Mouse (Mus musculus) urinary bladder, postnatal 36 days (tissue): ENCODE measurements at regions not wholly inside any gene's neighbourhood (a gene's known extent, or its start where the extent isn't known, plus 50 kb on each side); places are given as distances from the start of the nearest gene placed in this dataset.

ENCODE experiments used
- DNase-seq, 2 experiments: peaks; one replicate each; pipeline ENCODE4 v3.0.0; 2022; ENCODE audit warnings: low spot score in 2 of 2, mixed read lengths in 1 of 2

DNA sequence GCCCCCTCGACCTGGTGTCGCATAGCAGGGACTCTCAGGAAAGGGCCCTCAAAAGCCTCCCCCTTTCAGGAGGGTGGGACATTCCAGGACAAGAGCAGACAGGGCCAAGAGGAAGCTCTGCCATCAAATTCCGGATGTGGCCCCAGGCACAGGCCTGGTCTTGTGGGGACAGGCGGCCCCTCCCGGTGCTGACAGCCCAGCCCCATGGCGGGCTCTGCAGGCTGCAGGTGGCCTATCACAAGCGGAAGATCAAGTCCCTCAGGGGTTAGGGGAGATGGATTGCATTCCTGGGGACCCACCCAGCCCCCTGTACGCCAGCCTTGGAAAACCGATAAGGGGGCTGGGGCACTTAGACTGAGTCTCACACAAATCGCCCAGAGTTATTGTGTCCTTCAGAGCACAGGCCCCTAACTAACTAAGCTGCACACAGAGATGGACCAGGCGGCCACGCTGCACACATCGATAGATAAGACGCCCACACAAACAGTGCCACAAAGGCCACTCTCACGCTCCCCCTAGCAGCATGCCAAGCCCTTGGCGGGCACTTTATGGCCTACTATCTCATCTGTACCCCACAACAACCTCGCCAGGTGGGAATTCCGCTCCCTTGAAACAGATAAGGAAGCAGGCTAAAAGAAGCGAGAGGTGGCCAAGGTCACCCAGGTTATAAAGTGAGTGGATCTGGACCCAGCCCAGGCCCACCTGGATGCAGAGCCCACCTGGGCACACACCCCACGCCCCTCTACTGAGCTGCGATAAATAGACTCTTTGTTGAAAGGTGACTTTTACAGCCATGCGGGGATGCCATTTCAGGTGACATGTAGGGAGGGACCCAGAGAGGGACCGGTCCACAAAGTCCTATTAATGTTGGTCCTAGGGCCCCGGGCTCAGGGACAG, 55.5 kb downstream of the Gm5294 start:
- peak; percentile 22 to 30 for DNase-seq

DNA sequence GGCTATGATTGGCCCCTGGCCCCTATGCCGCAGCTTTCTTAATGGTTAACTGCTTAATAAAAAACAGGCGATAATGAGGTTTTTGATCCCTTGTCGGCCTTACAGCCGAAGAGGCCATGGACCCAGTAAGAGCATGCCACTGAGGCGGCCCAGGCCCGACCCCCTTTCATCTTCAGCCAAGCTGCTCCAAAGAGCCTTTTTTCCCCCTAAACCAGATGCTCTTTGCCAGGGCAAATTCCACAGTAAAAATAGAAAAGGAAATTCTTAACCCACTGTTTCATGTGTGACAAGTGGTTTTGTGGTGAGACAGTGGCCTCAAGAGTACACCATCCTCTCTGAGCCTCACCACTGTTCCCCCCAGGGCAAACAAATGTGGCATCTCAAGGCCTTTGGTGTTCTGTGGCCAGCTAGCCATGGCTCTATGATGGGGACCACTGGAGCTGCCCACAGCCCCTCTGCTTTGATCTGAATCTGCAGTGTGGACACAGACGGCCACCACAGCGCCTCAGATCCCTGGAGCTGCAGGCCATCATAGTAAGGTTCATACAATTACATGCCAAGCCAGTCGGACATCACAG, 61.9 kb downstream of the Gm5294 start:
- DNase-seq, result no peak

DNA sequence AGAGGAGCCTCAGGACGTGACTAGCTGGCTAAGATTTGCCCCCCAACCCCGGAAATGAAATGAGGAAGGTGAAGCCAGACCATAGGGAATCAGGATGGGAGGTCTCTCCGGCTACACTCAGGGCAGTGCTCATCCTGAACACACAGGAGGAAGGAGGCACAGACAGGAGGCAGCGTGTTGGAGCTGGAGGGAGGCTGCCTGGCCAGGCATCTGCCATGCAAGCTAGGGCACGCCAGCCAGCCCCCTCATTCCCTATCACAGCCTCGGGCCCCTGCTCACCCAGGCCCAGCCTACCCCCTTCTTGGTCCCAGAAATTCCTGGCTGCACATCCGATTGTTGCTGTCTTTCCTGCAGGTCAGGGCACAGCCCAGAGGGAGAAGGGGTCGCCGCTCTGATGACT, 63.7 kb downstream of the Gm5294 start:
- no peak for DNase-seq

DNA sequence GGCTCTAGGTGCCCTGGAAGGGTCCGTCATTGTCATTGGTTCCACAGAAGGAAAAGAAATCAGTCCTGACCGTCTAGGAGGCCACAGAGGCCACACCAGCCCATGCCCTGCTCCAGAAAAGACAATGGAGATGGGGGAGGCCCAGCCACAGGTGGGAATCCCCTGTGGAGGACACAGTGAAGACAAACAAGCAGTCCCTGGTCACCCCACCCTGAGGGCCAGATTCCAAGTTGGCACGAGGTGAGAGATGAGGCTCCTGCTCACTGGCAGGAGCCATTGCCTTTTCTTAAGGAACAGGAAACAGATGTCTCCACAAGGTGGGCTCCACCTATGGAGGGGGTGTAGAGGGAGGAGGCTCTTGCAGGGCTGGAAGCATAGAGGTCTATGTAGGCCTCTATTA, 66.0 kb downstream of the Gm5294 start:
- DNase-seq, result no peak

DNA sequence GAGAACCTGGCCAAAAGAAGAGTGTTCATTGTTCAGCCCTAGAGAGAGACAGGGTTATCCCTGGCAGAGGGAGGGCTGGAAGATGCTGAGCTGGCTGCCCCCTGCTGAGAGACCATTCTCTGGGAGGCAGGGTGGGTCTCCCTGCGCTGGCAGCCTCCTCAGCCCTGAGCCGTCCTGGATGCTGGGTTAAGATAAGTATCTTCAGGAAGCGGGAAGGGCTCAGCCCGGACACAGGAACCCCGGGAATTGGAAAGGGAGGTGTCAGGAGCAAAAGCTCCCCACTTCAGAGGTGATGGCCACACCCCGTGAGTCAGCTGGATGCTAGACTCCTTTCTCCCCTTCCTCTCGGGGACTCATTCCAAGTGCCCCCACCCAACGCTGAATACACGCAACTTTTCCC, 68.9 kb downstream of the Gm5294 start:
- DNase-seq, result no peak

DNA sequence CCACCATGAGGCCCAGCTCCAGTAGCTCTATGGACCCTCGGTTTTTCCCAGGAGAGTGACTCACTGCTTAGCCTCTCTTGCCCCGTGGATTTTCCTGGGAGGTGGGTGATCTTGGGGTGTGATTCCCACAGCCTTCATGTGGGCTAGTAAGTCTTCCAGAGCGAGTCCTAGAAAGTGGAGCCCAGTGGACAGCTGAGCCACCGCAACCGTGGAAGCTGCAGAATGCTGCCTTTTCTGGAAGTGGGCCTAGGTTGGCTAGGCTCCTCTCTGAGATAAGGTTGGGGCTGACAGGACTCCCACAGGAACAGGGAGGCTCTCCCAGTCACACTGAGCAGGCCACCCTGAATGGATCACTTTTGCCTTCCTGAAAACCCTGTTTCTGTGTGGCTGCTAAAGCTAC, 69.9 kb downstream of the Gm5294 start:
- peak in 1 of 2 experiments; percentile 20 for DNase-seq

DNA sequence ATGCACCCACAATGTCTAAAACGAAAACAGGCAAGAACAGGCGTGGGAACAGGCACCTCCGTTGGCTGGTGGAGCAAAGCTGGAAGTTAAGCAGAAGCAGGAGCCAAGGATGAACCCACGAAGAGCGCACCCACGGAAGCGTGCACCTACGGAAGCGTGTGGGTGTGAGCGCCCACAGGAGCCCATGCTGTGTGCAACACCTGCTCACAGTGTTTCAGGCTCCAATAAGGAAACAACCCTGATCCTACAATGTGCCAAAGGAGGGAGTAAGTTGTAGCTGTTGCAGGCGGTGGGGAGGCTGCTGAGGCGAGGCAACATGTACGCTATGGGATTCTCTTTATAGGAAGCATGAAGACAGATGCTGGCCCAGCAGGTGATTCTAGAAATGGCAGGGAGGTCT, 74.6 kb downstream of the Gm5294 start:
- DNase-seq, result no peak

DNA sequence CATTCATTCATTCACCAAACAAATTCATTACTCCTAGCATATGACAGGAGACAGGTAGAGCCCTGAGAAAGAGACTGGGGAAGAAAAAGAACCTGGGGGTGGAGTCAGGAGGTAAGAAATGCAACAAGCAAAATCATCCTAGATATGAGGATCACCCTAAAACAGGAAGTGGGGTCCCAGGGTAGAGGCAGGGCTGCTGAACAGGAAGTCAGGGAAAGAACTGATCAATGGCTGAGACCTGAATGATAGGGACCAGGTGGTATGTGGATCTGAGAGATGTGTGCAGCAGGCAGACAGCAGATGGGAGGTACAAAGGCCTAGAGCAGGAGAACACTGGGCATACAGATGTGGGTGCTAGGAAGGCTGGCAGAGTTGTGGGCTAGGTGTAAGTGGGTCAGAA, 77.4 kb downstream of the Gm5294 start:
- DNase-seq, result no peak

DNA sequence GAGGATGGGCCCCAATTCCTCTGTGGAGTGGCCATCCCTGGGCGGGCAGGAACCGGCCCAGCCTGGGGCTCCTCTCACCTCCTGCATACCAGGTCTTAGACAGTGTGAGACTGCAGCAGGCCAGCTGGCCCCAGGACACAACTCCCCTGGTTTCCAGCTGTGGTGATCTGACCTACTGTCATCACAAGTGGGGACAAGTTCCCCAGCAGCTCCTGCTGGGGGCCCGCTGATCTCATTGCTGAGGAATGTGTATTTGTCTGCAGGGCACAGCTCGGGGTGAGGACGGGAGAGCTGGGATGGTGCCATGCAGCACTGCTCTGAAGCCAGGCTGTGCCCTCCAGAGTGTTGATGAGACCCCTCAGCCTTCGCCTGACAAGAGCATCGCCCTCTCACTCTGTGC, 78.6 kb downstream of the Gm5294 start:
- DNase-seq, result no peak

DNA sequence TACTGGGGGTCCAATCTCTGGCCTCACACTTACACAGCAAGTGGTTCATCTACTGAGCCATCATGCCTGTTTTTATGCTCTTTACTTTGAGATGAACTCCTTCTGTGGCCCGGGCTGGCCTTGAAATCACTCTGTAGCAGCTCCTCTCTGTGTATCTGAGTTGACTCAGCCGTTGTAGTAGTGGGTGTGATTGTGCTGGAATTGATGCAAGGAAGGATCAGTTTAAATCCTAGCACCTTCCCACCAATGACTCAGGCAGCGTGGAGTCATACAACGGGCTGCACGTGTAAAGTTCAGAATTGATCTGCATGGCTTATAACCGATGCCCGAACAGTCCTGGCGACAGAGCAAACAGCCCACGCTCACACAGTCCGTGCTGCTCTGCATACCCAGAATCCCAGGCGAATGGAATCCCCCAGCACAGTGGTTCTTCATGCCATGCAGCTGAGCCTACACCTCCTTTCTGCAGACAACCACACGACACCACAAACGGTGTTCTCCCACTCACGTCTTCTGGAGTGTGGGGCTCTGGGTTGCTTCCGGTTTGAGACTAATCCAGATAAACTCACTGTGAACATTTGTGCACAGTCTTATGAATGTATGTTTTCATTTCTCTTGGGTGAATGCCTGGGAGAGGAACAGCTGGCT, 81.2 kb downstream of the Gm5294 start:
- DNase-seq, result no peak

DNA sequence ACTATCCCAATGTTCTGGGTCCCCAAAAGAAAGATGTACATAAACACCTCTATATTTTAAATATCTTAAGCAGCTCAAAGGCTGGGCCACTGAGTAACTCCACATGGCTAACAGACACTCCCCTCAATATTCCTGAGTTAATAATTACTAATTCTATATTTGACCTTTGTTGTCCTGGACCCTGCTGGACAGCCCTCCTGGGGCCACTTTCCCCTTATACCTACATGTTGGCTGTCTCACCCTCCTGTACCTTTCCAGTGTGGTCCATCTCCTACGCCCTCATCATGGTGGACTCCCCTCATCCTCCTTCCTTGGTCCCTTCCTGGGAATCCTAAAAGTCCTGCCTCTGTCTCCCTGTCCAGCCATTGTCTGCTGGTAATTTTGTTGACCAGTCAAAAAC, 82.4 kb downstream of the Gm5294 start:
- no peak for DNase-seq

DNA sequence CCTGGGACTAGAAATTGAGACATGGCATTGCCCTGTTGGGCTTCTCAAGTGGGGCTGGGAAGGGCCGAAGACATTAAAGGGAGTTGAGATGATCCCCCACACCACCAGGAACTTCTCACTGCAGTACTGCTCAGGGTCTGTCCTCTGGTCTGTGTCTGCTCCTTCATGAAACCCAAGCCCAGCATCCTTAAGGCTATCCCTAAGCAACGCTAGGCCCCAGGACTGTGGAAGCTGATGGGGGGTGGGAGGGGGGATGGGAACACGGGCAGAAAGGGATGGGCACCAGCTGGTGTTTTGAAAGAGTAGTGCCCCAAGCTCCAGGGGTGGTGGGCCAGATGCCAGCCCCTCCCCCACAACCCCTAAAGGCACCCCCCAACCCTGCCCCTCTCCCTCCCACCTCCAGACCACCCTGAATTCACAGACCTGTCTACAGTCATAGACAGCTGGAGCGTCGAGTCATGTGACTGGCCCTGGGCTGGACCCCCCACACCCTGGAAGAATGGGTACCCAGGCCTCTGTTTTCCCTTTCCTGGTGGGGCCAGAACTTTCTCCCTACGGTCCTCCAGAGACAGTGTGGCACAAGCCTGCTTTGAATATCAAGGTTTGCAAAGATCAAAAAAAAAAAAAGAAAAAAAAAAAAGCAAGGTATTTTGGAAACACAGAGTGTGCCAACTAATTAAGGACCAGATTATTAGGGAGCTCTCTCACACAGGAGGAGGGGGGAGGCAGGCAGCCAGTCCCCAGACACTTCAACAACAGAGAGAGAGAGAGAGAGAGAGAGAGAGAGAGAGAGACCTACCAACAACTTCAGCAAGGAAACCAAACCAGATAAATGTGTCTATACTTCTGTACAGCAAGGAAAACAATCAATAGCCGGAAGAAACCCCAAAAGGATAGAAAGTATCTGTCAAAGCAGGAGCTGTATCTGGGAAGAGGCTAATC, 85.1 kb downstream of the Pdgfa start:
- DNase-seq, result no peak

DNA sequence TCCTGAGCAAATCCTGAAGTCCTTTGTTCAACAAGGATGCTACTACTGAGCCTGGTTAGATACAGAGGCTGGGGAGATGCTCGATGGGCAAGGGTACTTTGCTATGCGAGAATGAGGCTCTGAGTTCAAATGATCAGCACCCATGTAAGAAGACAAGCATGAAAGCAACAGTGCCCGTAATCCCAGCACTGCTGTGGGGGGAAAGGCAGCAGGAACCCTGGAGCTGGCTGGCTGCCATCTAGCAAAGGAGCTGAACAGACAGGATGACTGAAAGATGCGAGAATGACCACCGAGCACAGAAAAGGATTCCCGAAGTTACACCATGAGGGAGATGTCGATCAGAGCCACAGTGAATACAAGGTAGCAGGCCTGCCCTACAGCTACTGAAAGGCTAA, 84.5 kb downstream of the Pdgfa start:
- DNase-seq, result no peak

DNA sequence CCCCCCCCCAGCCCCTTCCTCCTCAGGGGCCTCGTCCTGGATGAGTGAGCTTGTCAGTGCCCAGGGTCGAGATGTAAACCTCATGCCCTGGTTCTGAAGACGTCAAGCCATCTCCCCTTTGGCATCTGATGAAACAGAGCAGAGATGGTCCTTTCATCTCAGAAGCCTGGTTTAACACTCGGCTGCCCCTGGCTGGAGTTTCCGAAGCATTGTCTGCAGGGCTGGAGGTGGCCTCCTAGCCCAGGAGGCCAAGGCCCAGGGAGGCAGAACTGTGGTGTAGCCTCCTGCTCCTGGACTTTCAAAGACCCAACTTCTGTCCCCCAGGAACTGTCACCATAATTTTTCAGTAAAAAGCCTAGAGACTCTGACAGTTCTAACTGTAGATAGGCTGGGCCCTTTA, 82.1 kb downstream of the Pdgfa start:
- no peak for DNase-seq

DNA sequence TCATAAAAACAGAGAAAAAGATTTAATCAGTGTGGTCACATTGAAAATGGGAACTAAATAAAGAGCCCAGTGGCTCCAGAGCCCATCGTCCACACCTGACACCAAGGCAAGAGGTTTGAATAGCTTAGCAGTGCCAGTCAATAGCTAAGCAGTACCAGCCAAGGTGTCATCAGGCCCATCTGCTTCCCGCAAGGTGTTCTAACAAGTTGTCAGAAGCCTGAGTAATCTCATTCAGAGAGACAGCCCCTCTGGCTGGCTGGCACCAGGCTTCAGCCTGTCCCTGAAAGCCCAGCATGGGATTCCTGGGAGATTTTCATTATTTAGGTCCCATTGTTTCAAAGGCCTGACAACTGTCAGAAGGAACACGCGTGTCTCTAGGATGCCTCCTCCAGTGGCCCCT, 81.7 kb downstream of the Pdgfa start:
- DNase-seq, result no peak

DNA sequence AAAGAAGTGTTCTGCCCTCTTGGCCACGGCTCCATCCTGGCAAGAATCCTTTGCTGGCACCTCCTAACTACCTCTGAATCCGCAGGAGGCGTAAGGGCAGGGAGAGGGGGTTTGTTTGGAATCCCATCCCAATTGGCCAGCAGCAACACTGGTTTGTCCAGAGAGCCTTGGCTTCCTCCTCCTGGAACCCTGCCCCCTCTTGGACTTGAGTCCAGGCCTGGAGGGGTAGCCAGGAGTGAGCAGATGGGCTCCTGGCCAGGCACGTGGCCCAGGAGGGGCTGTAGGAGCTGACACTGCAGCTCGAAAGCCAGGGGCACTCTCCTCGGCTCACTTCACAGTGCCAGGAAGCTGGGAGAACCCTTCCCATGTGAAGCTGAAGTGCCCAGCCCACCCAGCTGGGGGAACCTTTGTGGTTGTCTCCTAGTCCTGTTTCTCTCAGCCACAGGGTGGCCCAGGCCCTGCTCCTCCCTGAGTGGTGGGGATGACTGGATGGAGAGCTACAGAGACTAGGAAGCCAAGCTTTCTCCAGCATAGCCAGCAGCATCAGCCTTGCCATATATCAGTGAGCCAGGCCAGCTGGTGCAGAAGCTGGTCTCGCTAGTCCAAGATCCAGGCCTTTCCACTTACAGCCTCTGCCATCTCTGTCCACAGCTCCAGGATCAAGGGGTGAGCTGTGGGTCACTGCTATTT, 76.9 kb downstream of the Pdgfa start:
- DNase-seq, result peak; percentile 60 to 77

DNA sequence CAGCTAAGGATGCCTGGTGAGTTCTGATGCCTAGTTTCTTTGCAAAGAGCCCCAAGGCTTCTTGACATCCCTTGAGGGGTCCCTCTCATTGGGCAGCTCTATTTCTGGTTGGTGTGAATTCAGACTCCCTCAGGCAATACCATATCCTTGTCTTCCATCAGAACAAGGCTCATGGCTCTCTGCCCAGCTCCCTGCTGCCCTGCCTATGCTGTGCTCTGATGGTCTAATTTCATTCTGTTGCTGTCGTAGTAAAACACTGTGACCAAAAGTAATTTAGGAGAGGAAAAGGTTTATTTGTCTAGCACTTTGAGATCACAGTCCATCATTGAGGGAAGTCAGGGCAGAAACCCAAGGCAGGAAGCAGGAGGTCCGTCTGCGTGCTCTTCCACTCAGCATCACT, 75.1 kb downstream of the Pdgfa start:
- DNase-seq, result no peak
